Mouse (Mus musculus) MEL (cell line): ENCODE results near the gene Zbtb8os.

Experiments used
- CHD2 ChIP-seq: IDR thresholded peaks from 2 replicates; pipeline ENCODE4 v1.6.1; 2011; ENCODE audit warnings: low read length, improper control_type of control experiment
- CTCF ChIP-seq, 3 experiments: IDR thresholded peaks in 2 of 3; conservative IDR thresholded peaks in 1 of 3; 2 replicates each; pipeline ENCODE4 v1.5.1; 2011 to 2012; ENCODE audit warnings: low read length in 3 of 3, low read depth in 2 of 3, mild to moderate bottlenecking in 2 of 3, improper control_type of control experiment in 1 of 3, inconsistent platforms in 1 of 3, mixed read lengths in 1 of 3, moderate library complexity in 1 of 3; ENCODE audit not compliant: control insufficient read depth in 1 of 3, insufficient read depth in 1 of 3, poor library complexity in 1 of 3, severe bottlenecking in 1 of 3
- GATA1 ChIP-seq: IDR thresholded peaks from 2 replicates; pipeline ENCODE4 v1.6.1; 2011; ENCODE audit warnings: low read depth, low read length, improper control_type of control experiment
- MAX ChIP-seq: IDR thresholded peaks from 2 replicates; pipeline ENCODE4 v1.6.1; 2011; ENCODE audit warnings: low read length, improper control_type of control experiment
- MXI1 ChIP-seq: IDR thresholded peaks from 2 replicates; pipeline ENCODE4 v1.6.1; 2011; ENCODE audit warnings: mild to moderate bottlenecking, low read depth, low read length, improper control_type of control experiment
- NRF1 ChIP-seq: IDR thresholded peaks from 2 replicates; pipeline ENCODE4 v1.6.1; 2014; ENCODE audit warnings: low read depth, mild to moderate bottlenecking, inconsistent platforms, low read length, improper control_type of control experiment, moderate library complexity; ENCODE audit not compliant: poor library complexity, insufficient read depth, severe bottlenecking
- RCOR1 ChIP-seq: IDR thresholded peaks from 2 replicates; pipeline ENCODE4 v1.6.1; 2012; ENCODE audit warnings: low read depth, mild to moderate bottlenecking, inconsistent platforms, low read length, improper control_type of control experiment
- ZKSCAN1 ChIP-seq: IDR thresholded peaks from 2 replicates; pipeline ENCODE4 v1.6.1; 2012; ENCODE audit warnings: low read depth, mild to moderate bottlenecking, inconsistent platforms, low read length, improper control_type of control experiment, moderate library complexity

- TF ChIP-seq CTCF (IDR thresholded peaks at IDR 0.05 in 2 of 3, conservative IDR thresholded peaks at IDR 0.05 in 1 of 3; ENCODE audit: control insufficient read depth in 1 of 3, insufficient read depth in 1 of 3, low read depth in 2 of 3, low read length in 3 of 3, poor library complexity in 1 of 3, severe bottlenecking in 1 of 3) (no peak), CHD2 (no peak), NRF1 (no peak), MXI1 (no peak), GATA1 (no peak), RCOR1 (no peak), ZKSCAN1 (no peak), MAX (no peak)
These were observed 796 bp downstream of the Zbtb8os start for GRCm38 (mm10) chr4:129336291-129336690.
